Mouse (Mus musculus): Measurements from ENCODE around the gene Zfp711. TPM values are rescaled to one million over a fixed set of nuclear protein-coding genes. Genes with fewer than 3 reads are reported as not detected.

Gene Zfp711
- not detected for polyA plus RNA-seq (2012; fragmentation: generic; extraction: Trizol)

GRCm38 (mm10) chrX:112600511-112601305 lies at the start of gene Zfp711:
Gene Zfp711 (plus strand): TSS chrX:112600526.

Other genes starting within 250 kb of the Zfp711 start
- gene Satl1, start 193.7 kb upstream of the Zfp711 start, polyA plus RNA-seq (2012; fragmentation: generic; extraction: Trizol) = not detected
- gene 2010106E10Rik, start 105.3 kb upstream of the Zfp711 start, polyA plus RNA-seq (2012; fragmentation: generic; extraction: Trizol) = not detected
- not detected for gene Pof1b, start 98.1 kb downstream of the Zfp711 start, polyA plus RNA-seq (2012; fragmentation: generic; extraction: Trizol)